Mouse (Mus musculus) colon, adult 2 months (tissue): ENCODE measurements around the gene Srgn. TPM values are rescaled to one million over a fixed set of nuclear protein-coding genes. Genes with fewer than 3 reads are reported as not detected.

Experiments
- polyA plus RNA-seq: library from polyadenylated mRNA; depleted of rRNA; stranded (reverse); fragments of >200 nt; gene quantifications from 2 replicates; pipeline ENCODE4 v1.2.3, GENCODE M21; 2012; rRNA removed

Gene Srgn
- 6.4 and 9.5 TPM in 2 replicates for polyA plus RNA-seq

GRCm38 (mm10) chr10:62527351-62527750, at the start of gene Srgn:
Gene Srgn (minus strand): TSS chr10:62527451.

DNA sequence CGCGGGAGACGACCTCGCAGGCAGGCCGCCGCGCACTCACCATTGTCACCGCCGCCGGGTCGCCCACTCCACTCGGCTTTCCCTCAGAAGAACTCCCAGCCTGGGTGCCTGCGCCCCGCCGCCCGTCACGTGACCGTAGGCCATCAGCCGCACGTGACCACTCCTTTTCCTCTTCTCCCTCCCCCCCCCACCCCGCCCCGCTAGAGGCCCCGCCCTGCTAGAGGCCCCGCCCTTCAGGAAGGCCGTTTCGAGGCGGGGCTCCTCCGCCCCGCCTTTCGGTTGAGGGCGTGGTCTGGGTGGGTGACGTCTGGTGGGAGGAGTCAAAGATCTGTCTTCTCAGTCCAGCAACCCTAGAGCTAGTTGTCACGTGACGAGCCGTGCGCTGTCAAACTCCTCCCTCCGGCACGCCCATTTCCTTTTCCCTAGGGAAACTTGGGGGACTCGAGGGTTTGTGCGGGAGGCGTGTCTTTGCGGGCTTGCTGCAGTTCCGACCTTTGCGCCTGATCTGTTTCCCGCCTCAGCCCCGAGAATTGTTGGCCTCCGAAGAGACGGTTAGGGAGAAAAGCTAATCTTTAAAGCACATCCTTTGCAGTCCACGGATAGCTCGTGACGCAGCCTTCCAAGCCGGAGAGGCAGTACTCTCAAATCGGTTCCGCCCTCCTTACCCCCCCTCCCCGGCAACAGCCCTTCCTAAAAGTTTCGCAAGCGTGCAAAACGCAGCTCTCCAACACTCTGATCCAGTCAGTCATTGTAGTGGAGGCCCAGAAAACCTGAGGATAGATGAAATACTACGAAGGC, 40.4 kb downstream of the Srgn start, which contains the start of gene Vps26a:
Vps26a (minus strand) TSS at position 188 of the 798 bp plus-strand sequence.

GRCm38 (mm10) chr10:62449364-62450279, 77.6 kb downstream of the Srgn start, which contains the start of the genes 4930507D05Rik and Supv3l1:
Gene 4930507D05Rik (plus strand): TSS chr10:62449489.
Gene Supv3l1 (minus strand): TSS chr10:62449738.

Other genes with a start within 250 kb of the Srgn start
- gene Hk1, start 147.5 kb downstream of the Srgn start, polyA plus RNA-seq: 87.9 and 91.0 TPM in 2 replicates
- gene Hkdc1, start 105.0 kb downstream of the Srgn start, polyA plus RNA-seq: 7.9 and 14.6 TPM in 2 replicates
- gene 4930507D05Rik, start 78.0 kb downstream of the Srgn start, polyA plus RNA-seq: not detected in 2 replicates
- 10.7 and 11.9 TPM in 2 replicates for gene Supv3l1, start 77.7 kb downstream of the Srgn start, polyA plus RNA-seq
- 4.7 and 4.8 TPM in 2 replicates for gene Vps26a, start 40.6 kb downstream of the Srgn start, polyA plus RNA-seq
- 34.7 and 39.4 TPM in 2 replicates for gene Kif1bp, start 51.0 kb upstream of the Srgn start, polyA plus RNA-seq
- 5.8 and 6.5 TPM in 2 replicates for gene Ddx21, start 74.8 kb upstream of the Srgn start, polyA plus RNA-seq
- 6.9 and 7.8 TPM in 2 replicates for gene Ddx50, start 123.8 kb upstream of the Srgn start, polyA plus RNA-seq
- 0.22 and 0.47 TPM in 2 replicates for gene Stox1, start 198.7 kb upstream of the Srgn start, polyA plus RNA-seq